Mouse (Mus musculus) layer of hippocampus, adult 18-20 months (tissue): ENCODE measurements at regions not wholly inside any gene's neighbourhood (a gene's known extent, or its start where the extent isn't known, plus 50 kb on each side); places are given as distances from the start of the nearest gene placed in this dataset.
"Not testable (repeated sequence)": the region's sequence is repeated elsewhere in the genome, so short reads cannot be mapped to it uniquely, and the experiment has no call there.

ENCODE experiments used
- DNase-seq, 2 experiments: peaks; one replicate each; pipeline ENCODE4 v3.0.0; 2022; ENCODE audit warnings: low spot score in 2 of 2

DNA sequence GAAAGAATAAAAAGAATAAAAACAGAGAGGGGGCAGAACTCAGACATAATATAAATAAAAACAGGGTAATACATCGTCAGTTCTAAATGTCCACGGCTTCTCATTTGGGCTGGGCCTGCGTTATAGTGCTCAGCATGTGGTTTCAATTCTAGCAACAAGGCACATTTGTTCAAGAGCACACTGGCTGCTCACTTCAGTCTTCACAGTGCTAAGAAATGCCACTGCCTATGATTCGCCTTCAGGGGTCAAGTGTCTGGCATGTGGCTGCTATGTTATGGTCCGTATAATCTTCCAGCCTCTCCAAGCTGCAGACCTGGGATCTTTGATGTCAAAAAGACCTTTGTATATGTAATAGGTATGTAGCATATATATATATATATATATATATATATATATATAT is 210.8 kb upstream of the Intu start:
- no peak for DNase-seq

DNA sequence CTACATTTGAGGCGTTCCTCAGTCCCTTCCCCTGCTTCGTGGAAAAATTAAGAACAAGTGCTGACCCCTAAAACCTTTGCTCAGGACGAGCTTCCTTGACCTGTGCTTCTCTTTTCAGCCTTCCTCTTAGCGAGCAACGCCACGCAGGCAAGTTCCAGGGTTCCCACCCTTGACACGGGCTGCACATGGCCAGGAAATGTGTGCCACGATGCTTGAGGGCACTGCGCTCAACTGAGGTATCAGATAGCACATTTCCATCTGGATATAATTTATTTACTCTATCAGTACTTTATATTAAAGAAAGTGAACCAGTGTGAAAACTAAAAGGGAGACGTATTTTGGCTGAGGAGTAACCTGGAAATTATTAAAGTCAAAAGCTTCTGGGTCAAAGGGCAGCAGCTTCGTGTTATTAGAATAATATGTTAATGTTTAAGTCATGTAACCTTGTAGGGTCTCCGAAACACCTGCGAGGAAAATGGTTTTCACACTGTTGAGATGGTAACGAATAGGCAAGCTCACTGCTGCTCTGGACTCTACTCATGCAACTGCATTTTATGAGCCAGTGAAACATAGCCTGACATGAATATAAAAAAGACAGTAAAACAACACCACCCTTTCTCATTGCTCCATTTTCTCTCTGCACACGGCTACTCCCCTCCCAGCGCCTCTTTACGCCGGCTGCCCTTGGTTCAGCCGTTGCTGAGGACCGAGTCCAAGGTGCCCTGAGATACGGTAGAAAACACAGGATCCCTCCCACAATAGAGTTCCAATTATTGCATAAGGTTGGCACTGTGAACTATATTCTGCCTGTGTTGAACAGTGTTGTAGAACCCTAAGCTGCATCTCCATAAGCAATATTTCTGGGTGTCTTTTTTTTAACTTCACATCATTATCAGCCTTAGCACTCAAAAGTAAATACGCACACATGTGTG is 204.9 kb upstream of the Intu start:
- no peak for DNase-seq

DNA sequence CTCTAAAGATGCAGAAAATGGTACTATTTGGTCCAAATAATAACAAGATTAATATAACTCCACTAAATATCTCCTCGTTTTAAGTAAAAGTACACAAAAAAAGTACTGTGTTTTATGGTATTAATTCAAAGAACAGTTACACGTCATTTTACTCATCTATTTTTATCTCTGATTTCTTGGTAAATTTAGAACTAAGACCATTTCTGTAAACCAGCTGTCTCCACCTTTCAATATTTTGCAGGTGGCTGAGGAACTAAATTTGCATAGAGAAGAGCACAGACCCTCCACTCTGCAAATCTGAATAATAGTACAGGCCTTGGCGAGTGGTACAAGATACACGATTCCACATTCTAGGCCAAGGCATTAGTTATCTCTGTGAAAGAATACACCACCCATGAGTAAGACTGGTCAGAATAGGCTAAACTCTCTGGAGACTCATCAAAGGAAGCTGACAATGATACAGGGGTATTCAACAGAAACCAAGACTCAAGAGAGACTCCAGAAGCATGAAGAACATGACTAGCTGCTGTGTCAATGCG is 191.5 kb upstream of the Intu start:
- DNase-seq: no peak

DNA sequence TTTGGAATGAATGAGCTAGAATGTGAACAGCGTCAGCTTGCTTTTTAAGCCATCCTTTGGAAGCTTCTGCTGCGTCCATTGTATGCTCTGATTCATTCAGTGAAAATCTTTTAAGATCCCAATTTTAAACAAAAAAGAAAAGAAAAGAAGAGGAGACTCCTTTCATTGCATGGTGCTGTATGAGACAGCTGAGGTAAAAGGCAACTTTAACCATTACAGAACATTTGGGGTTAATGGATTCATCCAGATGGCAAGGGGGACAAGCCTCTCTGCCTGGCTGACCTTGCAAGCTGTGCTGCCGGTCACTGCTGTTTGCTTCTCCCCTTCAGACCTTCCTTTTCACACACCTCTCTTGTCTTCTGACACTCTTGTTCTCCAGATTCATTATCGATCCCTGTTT is 176.0 kb upstream of the Intu start:
- no peak for DNase-seq

GRCm38 (mm10) chr3:40368421-40368820 is 162.7 kb upstream of the Intu start:
- no peak for DNase-seq

GRCm38 (mm10) chr3:40371411-40371810 is 159.7 kb upstream of the Intu start:
- no peak for DNase-seq

DNA sequence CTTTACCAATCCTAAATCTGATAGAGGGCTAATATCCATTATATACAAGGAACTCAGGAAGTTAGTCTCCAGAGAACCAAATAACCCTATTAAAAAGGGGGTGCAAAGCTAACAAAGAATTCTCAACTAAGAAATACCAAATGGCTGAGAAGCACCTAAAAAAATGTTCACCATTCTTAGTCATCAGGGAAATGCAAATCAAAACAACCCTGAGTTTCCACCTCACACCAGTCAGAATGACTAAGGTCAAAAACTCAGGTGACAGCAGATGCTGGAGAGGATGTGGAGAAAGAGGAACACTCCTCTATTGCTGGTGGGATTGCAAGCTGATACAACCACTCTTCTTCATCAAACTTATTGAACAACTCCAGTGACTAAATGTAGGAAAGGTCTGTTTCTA is 154.9 kb upstream of the Intu start:
- not testable (repeated sequence) for DNase-seq

GRCm38 (mm10) chr3:40377416-40377815 is 153.7 kb upstream of the Intu start:
- DNase-seq: no peak

- no peak for DNase-seq
These were observed 152.0 kb upstream of the Intu start for GRCm38 (mm10) chr3:40379063-40379462.

DNA sequence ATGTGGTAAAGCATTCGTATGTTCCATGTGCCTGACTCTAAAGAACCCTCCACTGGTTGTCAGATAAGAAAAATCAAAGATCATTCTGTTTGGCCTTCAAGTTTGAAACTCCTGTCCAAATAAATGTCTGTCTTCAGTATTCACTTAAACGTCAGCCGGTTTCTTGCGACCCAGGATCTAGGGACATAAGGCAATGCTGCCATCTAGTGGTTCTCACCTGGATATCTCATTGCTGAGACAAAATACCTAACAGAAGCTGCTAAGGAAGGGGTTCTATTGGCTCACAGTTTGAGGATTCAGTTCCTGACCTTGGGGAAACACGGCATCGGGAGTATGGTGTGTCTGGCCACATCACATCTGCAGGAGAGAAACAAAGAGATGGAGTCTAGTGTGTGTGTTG is 139.5 kb upstream of the Intu start:
- peak in 1 of 2 experiments; percentile 60 for DNase-seq

DNA sequence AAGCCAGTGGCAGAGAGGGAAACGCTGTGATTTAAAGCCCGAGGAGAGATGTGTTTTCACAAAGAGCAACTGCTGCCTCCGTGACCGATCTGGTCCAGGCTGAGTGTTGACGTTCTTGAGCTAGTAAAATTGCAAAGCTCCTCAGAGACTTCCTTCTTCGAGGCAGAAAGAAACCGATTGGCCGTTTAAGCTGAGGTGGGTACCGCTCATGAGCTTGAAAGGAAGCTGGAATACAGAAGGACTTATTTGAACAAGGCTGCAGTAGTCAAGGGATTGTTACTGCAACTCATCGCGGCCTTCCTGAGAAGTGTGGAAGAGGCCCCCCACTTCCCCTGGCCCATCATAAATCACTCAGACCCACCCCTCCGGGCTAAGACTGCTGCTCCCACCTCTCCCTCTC is 132.9 kb upstream of the Intu start:
- DNase-seq: no peak

- DNase-seq: no peak
These were observed 127.7 kb upstream of the Intu start for GRCm38 (mm10) chr3:40403402-40403801.

DNA sequence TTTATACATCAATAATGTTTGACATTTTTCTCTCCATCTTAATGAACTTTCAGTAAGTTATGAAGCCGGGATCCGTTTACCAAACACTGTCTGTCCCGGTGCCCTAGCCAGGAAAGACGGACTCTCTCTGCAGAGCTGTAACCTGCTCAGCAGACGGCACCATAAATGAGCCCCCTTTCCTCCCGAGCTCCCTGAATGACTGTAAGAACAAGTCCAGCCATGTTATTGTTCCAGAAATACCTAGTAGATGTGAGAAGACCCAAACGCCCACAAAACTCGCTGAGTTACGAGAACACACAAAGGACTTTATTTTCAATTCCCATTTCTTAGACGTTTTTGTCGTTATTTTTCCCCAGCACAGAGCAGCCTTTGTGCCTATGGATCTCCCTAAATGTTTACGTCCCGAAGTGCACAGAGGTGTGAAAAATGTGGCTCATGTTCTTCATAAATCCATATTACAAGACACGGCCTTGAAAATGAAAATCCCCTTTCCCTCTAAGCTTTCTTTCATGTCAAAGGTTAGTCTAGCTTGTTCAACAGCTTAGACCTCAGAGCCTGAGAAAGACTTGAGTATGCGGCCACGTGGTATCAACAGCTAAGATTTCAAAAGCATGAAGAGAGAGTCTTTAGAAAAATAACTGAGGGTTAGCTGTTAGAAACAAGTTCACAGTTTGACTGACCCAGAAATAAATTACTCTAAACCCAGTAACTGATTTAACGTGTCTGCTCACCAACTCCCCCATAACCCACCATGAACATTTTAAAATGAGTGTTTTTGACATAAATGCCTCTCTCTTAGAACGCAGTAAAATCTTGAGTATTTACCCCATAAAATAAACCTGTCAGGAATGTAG is 125.8 kb upstream of the Intu start:
- no peak for DNase-seq

DNA sequence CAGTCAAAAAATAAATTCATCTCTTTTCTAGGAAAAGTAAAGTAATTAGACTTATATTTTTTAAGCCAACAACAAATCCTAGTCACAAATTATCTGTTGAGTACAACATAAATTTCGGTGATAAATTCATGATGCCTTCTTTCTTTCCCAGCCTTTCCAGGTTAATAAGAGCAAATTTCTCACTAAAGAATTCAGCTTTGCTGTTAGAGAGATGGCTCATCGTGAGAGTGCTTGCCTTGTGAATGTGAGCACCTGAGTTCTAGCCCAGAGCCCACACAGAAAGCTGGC is 125.2 kb upstream of the Intu start:
- DNase-seq: no peak

DNA sequence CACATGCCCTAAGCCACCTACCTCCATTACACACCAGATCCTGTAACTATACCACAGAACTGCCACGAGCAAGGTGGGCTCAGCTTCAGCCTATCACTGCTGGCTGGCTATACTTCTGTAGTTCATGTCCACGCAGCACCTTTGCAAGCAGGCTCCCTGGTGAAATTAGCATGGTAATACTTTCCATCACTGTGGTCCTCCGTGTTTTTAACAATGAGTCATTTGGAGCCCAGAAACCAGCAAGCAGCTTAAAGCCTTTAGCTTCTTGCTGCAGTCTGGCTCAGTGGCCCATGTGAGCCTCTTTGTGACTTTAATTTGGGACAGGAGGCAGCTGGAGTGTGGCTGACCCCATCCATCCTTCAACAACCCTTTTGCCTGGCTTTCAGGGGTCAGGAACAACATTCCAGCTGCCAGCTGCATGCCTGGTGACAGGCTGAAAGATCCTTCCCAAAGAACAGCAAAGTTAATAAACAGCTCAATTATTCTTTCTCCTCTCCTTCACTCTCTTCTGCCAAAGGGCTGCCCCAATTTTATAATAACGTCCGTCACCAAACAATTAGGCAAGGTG is 122.1 kb upstream of the Intu start:
- no peak for DNase-seq

- no peak for DNase-seq
These were observed 120.3 kb upstream of the Intu start for GRCm38 (mm10) chr3:40410749-40411310.

DNA sequence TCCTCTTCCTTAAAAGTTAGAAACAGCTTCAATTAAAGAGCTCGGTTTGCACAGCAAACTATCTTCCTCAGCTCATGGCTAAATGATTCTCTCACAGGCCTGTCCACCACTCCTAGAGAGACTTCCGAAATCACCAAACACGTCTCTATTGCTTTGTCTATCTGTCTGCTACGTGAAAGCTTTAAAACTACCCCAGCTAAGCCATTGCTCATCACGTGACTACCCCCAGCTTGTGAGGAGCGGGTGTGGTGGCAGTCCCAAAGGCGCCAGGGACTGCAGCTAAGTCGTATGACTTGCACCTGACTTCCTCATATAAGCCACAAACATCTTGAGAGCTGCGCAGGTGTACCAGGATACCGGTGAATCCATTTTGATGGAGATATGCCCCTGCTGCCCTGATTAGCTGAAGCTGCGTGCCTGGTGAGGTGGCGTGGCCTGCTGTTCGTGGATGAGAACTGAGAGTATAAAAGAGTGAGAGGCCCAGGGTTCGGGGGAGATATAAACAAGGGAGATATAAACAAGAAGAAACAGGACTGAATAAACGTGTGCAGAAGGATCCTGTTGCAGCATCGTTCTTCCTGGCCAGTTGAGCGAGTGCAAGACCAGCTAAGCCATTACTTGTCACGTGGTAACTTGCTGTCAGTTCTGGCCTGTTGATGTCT is 105.8 kb upstream of the Intu start:
- DNase-seq: not testable (repeated sequence)

- DNase-seq: no peak
These were observed 105.0 kb upstream of the Intu start for GRCm38 (mm10) chr3:40426070-40426469.

- DNase-seq: no peak
These were observed 103.1 kb upstream of the Intu start for GRCm38 (mm10) chr3:40428021-40428420.

- no peak for DNase-seq
These were observed 92.8 kb upstream of the Intu start for GRCm38 (mm10) chr3:40438251-40438650.
